ENCODE assay signal across 18 mouse cellular contexts in the genomic region with DNA sequence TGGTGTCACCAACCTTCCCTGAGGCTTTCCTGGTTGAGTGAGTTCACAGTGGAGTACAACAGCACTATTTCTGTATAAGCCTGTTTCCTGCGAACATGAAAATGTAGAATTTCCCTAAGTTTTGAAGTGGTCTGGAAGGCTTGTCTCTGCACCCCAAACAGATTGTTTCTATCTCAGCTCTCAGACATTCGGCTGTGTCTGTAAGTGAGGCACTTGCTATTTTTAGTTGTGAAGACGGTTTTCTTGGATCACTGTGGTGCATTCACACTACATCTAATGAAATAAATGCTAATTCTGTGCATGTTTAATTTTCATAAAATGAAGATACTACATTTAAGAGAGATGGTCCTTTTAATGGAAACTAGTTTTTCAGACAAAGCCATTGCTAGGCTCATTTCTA.
"Had no signal": no experiment of that assay in that cellular context is flagged by ENCODE, and none has a peak within 500 bp of the region (broad histone marks: within the 10 kb centered on the region; RNA-seq: fewer than 3 reads in every experiment).

No protein-coding gene starts in this region.

- H3K36me3 ChIP-seq: midbrain, embryonic 10.5 days; midbrain, embryonic 12.5 days; neural tube, embryonic 13.5 days; neural tube, embryonic 15.5 days had no signal

- H3K27ac ChIP-seq: midbrain, embryonic 10.5 days; midbrain, embryonic 12.5 days; neural tube, embryonic 13.5 days; neural tube, embryonic 15.5 days had no signal

- H3K9me3 ChIP-seq: midbrain, embryonic 10.5 days; midbrain, embryonic 12.5 days; neural tube, embryonic 15.5 days had no signal

- H3K4me1 ChIP-seq: midbrain, embryonic 10.5 days; midbrain, embryonic 12.5 days; neural tube, embryonic 13.5 days; neural tube, embryonic 15.5 days had no signal

- H3K9ac ChIP-seq: lung, embryonic 14.5 days; midbrain, embryonic 12.5 days; neural tube, embryonic 13.5 days; neural tube, embryonic 15.5 days had no signal

- DNase-seq: lung, adult 18-20 months; lung, embryonic 14.5 days; lung, postnatal 10 days; lung, postnatal 4 days; midbrain, embryonic 14.5 days; right cerebral cortex, adult 18-20 months; right cerebral cortex, postnatal 25 days; right cerebral cortex, postnatal 4 days; spleen, adult 18-20 months; thymus, adult 18-20 months; thymus, postnatal 14 days; thymus, postnatal 36 days had no signal

- ATAC-seq: midbrain, embryonic 16.5 days had no signal

- H3K4me2 ChIP-seq: lung, embryonic 14.5 days; midbrain, embryonic 12.5 days; neural tube, embryonic 13.5 days; neural tube, embryonic 15.5 days had no signal

- H3K27me3 ChIP-seq: midbrain, embryonic 12.5 days; neural tube, embryonic 13.5 days; neural tube, embryonic 15.5 days had no signal

- H3K4me3 ChIP-seq: midbrain, embryonic 10.5 days; midbrain, embryonic 12.5 days; myocyte; neural tube, embryonic 13.5 days; neural tube, embryonic 15.5 days had no signal
